Mouse (Mus musculus) spleen, adult 10 weeks (tissue): ENCODE measurements around the gene Gm9008. TPM values are rescaled to one million over a fixed set of nuclear protein-coding genes. Genes with fewer than 3 reads are reported as not detected.

Source experiments
- polyA plus RNA-seq: library from polyadenylated mRNA; stranded (reverse); fragments of 350-450 nt; fragmentation: Illumina TruSeq; extraction: RNeasy Lipid Tissue Mini Kit (QIAGEN cat#74804); gene quantifications from one replicate; pipeline ENCODE4 v1.2.3, GENCODE M21; 2015; ENCODE audit warnings: low replicate concordance; ENCODE audit not compliant: insufficient read depth

The Gm9008 gene
- polyA plus RNA-seq, result not detected

GRCm38 (mm10) chr6:76497054-76497835 lies at the start of gene Gm9008:
Gene Gm9008 (minus strand): TSS chr6:76497784.

